Mouse (Mus musculus) thymus, adult 2 months (tissue): ENCODE measurements around the gene Hspa1a.

Experiments
- CTCF ChIP-seq: fragments of 200-500 bp; IDR thresholded peaks from 2 replicates; pipeline ENCODE4 v1.5.1; 2012; ENCODE audit warnings: mild to moderate bottlenecking, control low read depth, low read length, moderate library complexity, borderline replicate concordance; ENCODE audit not compliant: control insufficient read depth, poor library complexity, insufficient read depth; ENCODE audit errors: extremely low read depth
- POLR2A ChIP-seq: fragments of 200-500 bp; IDR thresholded peaks from 2 replicates; pipeline ENCODE4 v1.6.1; 2012; ENCODE audit warnings: mild to moderate bottlenecking, low read length, control low read depth, moderate library complexity; ENCODE audit not compliant: control insufficient read depth, poor library complexity, insufficient read depth; ENCODE audit errors: extremely low read depth

DNA sequence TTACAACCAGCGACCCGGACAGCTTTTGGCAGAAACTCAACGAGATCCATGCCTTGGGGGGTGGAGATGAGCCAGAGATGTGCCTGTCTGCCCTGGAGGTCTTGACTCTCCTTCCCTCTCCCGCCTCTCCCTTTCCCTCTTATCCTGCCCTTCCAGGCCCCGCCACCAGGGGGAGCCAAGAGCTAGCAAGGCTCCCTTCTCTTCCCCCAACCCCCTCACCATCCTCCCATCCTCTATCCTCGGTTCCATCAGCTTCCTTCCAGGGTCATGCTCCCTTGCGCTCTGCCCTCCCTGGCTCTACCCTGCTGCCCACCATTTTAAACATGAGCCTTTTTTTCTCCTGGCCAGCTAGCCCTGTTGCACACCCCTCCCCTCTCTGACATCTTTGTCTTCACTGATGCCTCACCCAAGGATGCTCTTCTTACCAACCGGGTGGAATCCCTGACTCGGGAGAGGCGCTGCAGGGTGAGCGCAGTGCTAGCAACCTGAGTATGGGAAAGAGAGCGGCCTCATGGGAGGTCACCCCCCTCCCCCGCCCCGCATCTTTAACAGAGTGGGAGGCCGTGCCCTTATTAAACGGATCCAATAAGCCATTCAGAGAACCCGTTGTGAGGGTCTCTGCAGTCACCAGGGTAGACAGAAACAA lies 49.3 kb upstream of the Hspa1a start:
- no peak for TF ChIP-seq POLR2A
- TF ChIP-seq CTCF: peak; percentile 98
